Mouse (Mus musculus): Measurements from ENCODE around the gene Ttc22. TPM values are rescaled to one million over a fixed set of nuclear protein-coding genes. Genes with fewer than 3 reads are reported as not detected.

Ttc22 gene
- total RNA-seq, 2 experiments from 2014 or later: 1.7 to 2.1 TPM

Other genes starting within 250 kb of the Ttc22 start
- gene Pcsk9, start 158.1 kb upstream of the Ttc22 start, total RNA-seq (2021): 1 to 10 TPM; 4.1 to 5.2 TPM
- gene Bsnd, start 130.1 kb upstream of the Ttc22 start, total RNA-seq (2021): not detected
- 100 to 1,000 TPM; 133 to 143 TPM for gene Dhcr24, start 61.4 kb upstream of the Ttc22 start, total RNA-seq (2021)
- gene Lexm, start 5.2 kb upstream of the Ttc22 start, total RNA-seq (2021): under 1 TPM in 1 of 2 experiments, not detected in 1; 0.21 TPM
- 1 to 10 TPM; 6.4 to 8.2 TPM for gene Pars2, start 28.6 kb downstream of the Ttc22 start, total RNA-seq (2021)
- 10 to 100 TPM; 44.8 to 45.4 TPM for gene Ttc4, start 56.5 kb downstream of the Ttc22 start, total RNA-seq (2021)
- 1 to 10 TPM; 1.7 to 2.7 TPM for gene Mroh7, start 108.5 kb downstream of the Ttc22 start, total RNA-seq (2021)
- gene Fam151a, start 111.5 kb downstream of the Ttc22 start, total RNA-seq (2021): not detected
- gene Acot11, start 182.6 kb downstream of the Ttc22 start, total RNA-seq (2021): 10 to 100 TPM; 12.2 to 22.1 TPM